Comparison of ENCODE assay signal across 18 mouse cellular contexts in the genomic region with DNA sequence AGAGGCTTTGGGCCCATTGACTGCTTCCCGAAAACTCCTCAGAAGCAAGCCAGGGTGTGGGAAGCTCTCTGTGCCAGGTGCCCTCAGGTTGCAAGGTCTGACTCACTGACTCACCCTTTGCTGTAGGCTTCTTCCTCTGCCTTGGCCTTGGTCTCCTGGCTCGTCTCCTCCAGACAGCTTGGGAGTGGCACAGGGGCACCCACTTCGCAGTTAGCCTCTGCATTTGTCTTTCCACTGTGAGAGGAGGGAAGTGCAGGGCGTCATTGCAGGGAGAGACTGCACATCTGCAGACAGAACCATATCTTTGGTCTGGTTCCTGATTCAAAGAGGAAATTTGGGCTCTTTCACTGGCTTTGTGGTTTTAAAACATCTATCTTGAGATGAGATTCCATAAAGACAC. TPM values are rescaled to one million over a fixed set of nuclear protein-coding genes. Genes with fewer than 3 reads are reported as not detected.
DNase-seq lines count a peak whose midpoint lies in the region; ATAC-seq and TF ChIP-seq lines count a peak whose summit lies in the region.
"Had no signal": no experiment of that assay in that cellular context is flagged by ENCODE, and none has a peak within 500 bp of the region (broad histone marks: within the 10 kb centered on the region; RNA-seq: fewer than 3 reads in every experiment).

No protein-coding gene starts in this region.

- H3K9me3 ChIP-seq in heart, embryonic 11.5 days (replicated peaks; ENCODE audit: control insufficient read depth, low read length) = no peaks in the 10 kb centered on the region
- no peaks in the 10 kb centered on the region for H3K9me3 ChIP-seq in liver, embryonic 11.5 days (ENCODE audit: control insufficient read depth, low read length)
- no peaks in the 10 kb centered on the region for H3K9me3 ChIP-seq in megakaryocyte, embryonic 14.5 days
- no peaks in the 10 kb centered on the region for H3K9me3 ChIP-seq in hindbrain, embryonic 13.5 days
- H3K9me3 ChIP-seq: embryonic facial prominence, embryonic 10.5 days; forebrain, embryonic 13.5 days; hindbrain, embryonic 10.5 days; midbrain, embryonic 10.5 days; neural tube, embryonic 12.5 days; stomach, embryonic 15.5 days had no signal

- WGBS in heart, embryonic 11.5 days (ENCODE audit: insufficient replicate concordance) = 64% methylated on average over 4 of the region's 4 CpGs
- WGBS in liver, adult 2 months = 83% methylated on average over 4 of the region's 4 CpGs
- 66% methylated on average over 4 of the region's 4 CpGs for WGBS in liver, embryonic 11.5 days
- WGBS in hindbrain, embryonic 13.5 days = 92% methylated on average over 4 of the region's 4 CpGs

- no peaks in the 10 kb centered on the region for H3K27me3 ChIP-seq in heart, embryonic 11.5 days (ENCODE audit: control insufficient read depth, insufficient read depth, low read length)
- no peaks in the 10 kb centered on the region for H3K27me3 ChIP-seq in liver, adult 2 months (ENCODE audit: control insufficient read depth, insufficient read depth, low read length)
- H3K27me3 ChIP-seq in liver, embryonic 11.5 days (replicated peaks; ENCODE audit: control insufficient read depth, insufficient read depth, low read length) = no peaks in the 10 kb centered on the region
- H3K27me3 ChIP-seq in megakaryocyte, embryonic 14.5 days (replicated peaks) = no peaks in the 10 kb centered on the region
- no peaks in the 10 kb centered on the region for H3K27me3 ChIP-seq in hindbrain, embryonic 13.5 days
- H3K27me3 ChIP-seq: CH12.LX; forebrain, embryonic 13.5 days; neural tube, embryonic 12.5 days; stomach, embryonic 15.5 days had no signal

- TF ChIP-seq CTCF in liver, adult 2 months (IDR thresholded peaks at IDR 0.05; ENCODE audit: low read depth, low read length) = no peak

- no peak overlapping the region for H3K4me3 ChIP-seq in heart, embryonic 11.5 days (ENCODE audit: low read depth, low read length)
- no peak overlapping the region for H3K4me3 ChIP-seq in liver, adult 2 months (ENCODE audit: insufficient read depth, low read depth, low read length)
- H3K4me3 ChIP-seq in liver, embryonic 11.5 days (ENCODE audit: low read depth, low read length) = no peak overlapping the region
- H3K4me3 ChIP-seq in megakaryocyte, embryonic 14.5 days (replicated peaks) = peak overlapping the region; percentile 7
- H3K4me3 ChIP-seq in hindbrain, embryonic 13.5 days = no peak overlapping the region
- H3K4me3 ChIP-seq: embryonic facial prominence, embryonic 10.5 days; forebrain, embryonic 13.5 days; hindbrain, embryonic 10.5 days; midbrain, embryonic 10.5 days; neural tube, embryonic 12.5 days; stomach, embryonic 15.5 days had no signal

- TF ChIP-seq POLR2A in liver, adult 2 months (IDR thresholded peaks at IDR 0.05; ENCODE audit: extremely low read depth, insufficient read depth, low read length) = no peak

- no peaks in the 10 kb centered on the region for H3K36me3 ChIP-seq in heart, embryonic 11.5 days (ENCODE audit: control insufficient read depth, insufficient read depth, low read length)
- H3K36me3 ChIP-seq in liver, adult 2 months (ENCODE audit: control insufficient read depth, insufficient read depth, low read length) = no peaks in the 10 kb centered on the region
- H3K36me3 ChIP-seq in liver, embryonic 11.5 days (ENCODE audit: control insufficient read depth, insufficient read depth, low read length) = no peaks in the 10 kb centered on the region
- H3K36me3 ChIP-seq in megakaryocyte, embryonic 14.5 days (replicated peaks; ENCODE audit: low read length) = peaks cover 95% of the 10 kb centered on the region
- no peaks in the 10 kb centered on the region for H3K36me3 ChIP-seq in hindbrain, embryonic 13.5 days
- H3K36me3 ChIP-seq: embryonic facial prominence, embryonic 10.5 days; hindbrain, embryonic 10.5 days; midbrain, embryonic 10.5 days; neural tube, embryonic 12.5 days; stomach, embryonic 15.5 days had no signal

- 0 out of 2 replicates have a peak overlapping the region, but pooled peaks have one; percentile 1 for H3K27ac ChIP-seq in heart, embryonic 11.5 days (ENCODE audit: low read depth, low read length)
- H3K27ac ChIP-seq in liver, adult 2 months (replicated peaks; ENCODE audit: insufficient read depth, low read depth, low read length) = peak overlapping the region; percentile 48
- peak overlapping the region; percentile 49 for H3K27ac ChIP-seq in liver, embryonic 11.5 days (ENCODE audit: low read depth, low read length)
- no peak overlapping the region for H3K27ac ChIP-seq in hindbrain, embryonic 13.5 days
- H3K27ac ChIP-seq: embryonic facial prominence, embryonic 10.5 days; forebrain, embryonic 13.5 days; hindbrain, embryonic 10.5 days; midbrain, embryonic 10.5 days; neural tube, embryonic 12.5 days; stomach, embryonic 15.5 days had no signal

- H3K4me1 ChIP-seq in heart, embryonic 11.5 days (ENCODE audit: control insufficient read depth, insufficient read depth, low read length) = 0 out of 2 replicates have a peak, but pooled peaks cover 2% of the 10 kb centered on the region
- H3K4me1 ChIP-seq in liver, adult 2 months (ENCODE audit: control insufficient read depth, insufficient read depth, low read length) = peaks cover 15% of the 10 kb centered on the region
- H3K4me1 ChIP-seq in liver, embryonic 11.5 days (replicated peaks; ENCODE audit: control insufficient read depth, insufficient read depth, low read length) = peaks cover 22% of the 10 kb centered on the region
- peaks cover 90% of the 10 kb centered on the region for H3K4me1 ChIP-seq in megakaryocyte, embryonic 14.5 days
- H3K4me1 ChIP-seq in hindbrain, embryonic 13.5 days (replicated peaks) = no peaks in the 10 kb centered on the region
- H3K4me1 ChIP-seq: forebrain, embryonic 13.5 days; hindbrain, embryonic 10.5 days; midbrain, embryonic 10.5 days; neural tube, embryonic 12.5 days; stomach, embryonic 15.5 days had no signal

- intact Hi-C loops in heart, postnatal 14 days (cut with DNase I) = no loop called here

- H3K9ac ChIP-seq in heart, embryonic 11.5 days (ENCODE audit: low read depth, low read length) = no peak overlapping the region
- no peak overlapping the region for H3K9ac ChIP-seq in liver, adult 2 months (ENCODE audit: low read depth, low read length)
- no peak overlapping the region for H3K9ac ChIP-seq in liver, embryonic 11.5 days (ENCODE audit: low read depth, low read length)
- H3K9ac ChIP-seq in hindbrain, embryonic 13.5 days = no peak overlapping the region
- H3K9ac ChIP-seq: forebrain, embryonic 13.5 days; neural tube, embryonic 12.5 days; stomach, embryonic 15.5 days had no signal

- ATAC-seq in heart, embryonic 11.5 days (replicated peaks; ENCODE audit: insufficient number of reproducible peaks, low FRiP score, low TSS enrichment) = no peak
- ATAC-seq in liver, embryonic 11.5 days (replicated peaks; ENCODE audit: low FRiP score) = no peak
- ATAC-seq in hindbrain, embryonic 13.5 days (ENCODE audit: low FRiP score) = no peak
- ATAC-seq: forebrain, embryonic 13.5 days had no signal

- H3K4me2 ChIP-seq in heart, embryonic 11.5 days = no peak overlapping the region
- H3K4me2 ChIP-seq in liver, embryonic 11.5 days = no peak overlapping the region
- no peak overlapping the region for H3K4me2 ChIP-seq in hindbrain, embryonic 13.5 days
- H3K4me2 ChIP-seq: forebrain, embryonic 13.5 days; neural tube, embryonic 12.5 days; stomach, embryonic 15.5 days had no signal

- no peaks in the 10 kb centered on the region for H3K79me2 ChIP-seq in liver, adult 2 months (ENCODE audit: control insufficient read depth, insufficient read depth, low read length)

- DNase-seq in heart, postnatal 14 days = no peak
- no peak for DNase-seq in liver, adult 2 months (ENCODE audit: extremely low read depth, low read depth, low spot score)
- DNase-seq in liver = no peak
- DNase-seq in liver, embryonic 11.5 days (ENCODE audit: low spot score) = no peak
- DNase-seq in layer of hippocampus, postnatal 14 days (ENCODE audit: low spot score in 2 of 2) = no peak
- DNase-seq: cerebellum, postnatal 10 days; kidney, postnatal 10 days; thymus, postnatal 14 days had no signal

RNA-seq across cellular contexts. Expression of a gene that starts 15.0 kb away (rescaled TPM):
- 3.1 and 3.4 TPM in 2 replicates for polyA plus RNA-seq in heart, embryonic 11.5 days (2014; fragmentation: Nextera tagmentation; extraction: Ambion mirVana)
- 10 to 100 TPM; 21.5 to 22.8 TPM for total RNA-seq in heart, postnatal 14 days (2021)
- 6.4 and 16.8 TPM in 2 replicates for total RNA-seq in liver, adult 2 months (2014; rRNA removed)
- polyA plus RNA-seq in liver, adult 2 months (2012; rRNA removed) = 4.5 and 7.8 TPM in 2 replicates
- polyA plus RNA-seq in liver, embryonic 11.5 days (2014; fragmentation: Nextera tagmentation; extraction: Ambion mirVana) = 25.7 and 26.9 TPM in 2 replicates
- polyA plus RNA-seq in megakaryocyte, embryonic 14.5 days (2012; ENCODE audit: insufficient read depth, low replicate concordance) = 1.7 TPM in 1 of 2 replicates, not detected in the other
- 1 to 10 TPM; 2.5 to 3.5 TPM for total RNA-seq in layer of hippocampus, postnatal 14 days (2021)
- polyA plus RNA-seq in hindbrain, embryonic 13.5 days (2015; fragmentation: Nextera tagmentation; extraction: Ambion mirVana) = 6.8 and 6.9 TPM in 2 replicates
- total RNA-seq: CH12.LX had no signal

RNA-seq across cellular contexts. Expression of a gene that starts 33.8 kb away (rescaled TPM):
- 34.1 and 35.5 TPM in 2 replicates for polyA plus RNA-seq in heart, embryonic 11.5 days (2014; fragmentation: Nextera tagmentation; extraction: Ambion mirVana)
- 10 to 100 TPM; 36.8 to 44.0 TPM for total RNA-seq in heart, postnatal 14 days (2021)
- total RNA-seq in liver, adult 2 months (2014; rRNA removed) = 63.4 and 64.1 TPM in 2 replicates
- polyA plus RNA-seq in liver, adult 2 months (2012; rRNA removed) = 20.6 and 24.1 TPM in 2 replicates
- polyA plus RNA-seq in liver, embryonic 11.5 days (2014; fragmentation: Nextera tagmentation; extraction: Ambion mirVana) = 35.0 and 41.0 TPM in 2 replicates
- polyA plus RNA-seq in megakaryocyte, embryonic 14.5 days (2012; ENCODE audit: insufficient read depth, low replicate concordance) = 1.8 TPM in 1 of 2 replicates, not detected in the other
- 10 to 100 TPM; 80.5 to 82.7 TPM for total RNA-seq in layer of hippocampus, postnatal 14 days (2021)
- polyA plus RNA-seq in hindbrain, embryonic 13.5 days (2015; fragmentation: Nextera tagmentation; extraction: Ambion mirVana) = 29.7 and 31.2 TPM in 2 replicates
